Mouse (Mus musculus) common myeloid progenitor, adult 5-6 weeks (primary cell): ENCODE measurements around the gene Ehmt2. TPM values are rescaled to one million over a fixed set of nuclear protein-coding genes. Genes with fewer than 3 reads are reported as not detected.
"Not testable (repeated sequence)": the region's sequence is repeated elsewhere in the genome, so short reads cannot be mapped to it uniquely, and the experiment has no call there.

Experiments
- ATAC-seq: replicated peaks from 2 replicates; pipeline ENCODE4 v1.8.0; 2016; ENCODE audit warnings: low read depth, mild to moderate bottlenecking, moderate TSS enrichment, inconsistent platforms; ENCODE audit not compliant: poor library complexity, severe bottlenecking
- total RNA-seq: library from RNA; stranded (forward); fragments of 200-1000, 187-1606 nt; gene quantifications from 2 replicates; pipeline ENCODE4 v1.2.3, GENCODE M21; 2017

Ehmt2 gene
- total RNA-seq, 1 experiment from 2014 or later = 107 TPM

GRCm38 (mm10) chr17:34890074-34890743 is 8.1 kb upstream of the Ehmt2 start:
- no peak for ATAC-seq

GRCm38 (mm10) chr17:34891377-34891776 is 6.9 kb upstream of the Ehmt2 start:
- no peak for ATAC-seq

GRCm38 (mm10) chr17:34893072-34893824 is 5.0 kb upstream of the Ehmt2 start:
- ATAC-seq = no peak

- ATAC-seq = peak; percentile 57
These were observed 4.1 kb upstream of the Ehmt2 start for GRCm38 (mm10) chr17:34894074-34894597.

GRCm38 (mm10) chr17:34894801-34895530 is 3.3 kb upstream of the Ehmt2 start:
- ATAC-seq = no peak

- no peak for ATAC-seq
These were observed 2.5 kb upstream of the Ehmt2 start for GRCm38 (mm10) chr17:34895724-34896123.

- no peak for ATAC-seq
These were observed 1.9 kb upstream of the Ehmt2 start for GRCm38 (mm10) chr17:34896366-34896765.

GRCm38 (mm10) chr17:34897373-34898159 is 703 bp upstream of the Ehmt2 start:
- 0 out of 2 replicates have a peak, but pooled peaks have one; percentile 13 for ATAC-seq

- ATAC-seq = no peak
These were observed 410 bp downstream of the Ehmt2 start for GRCm38 (mm10) chr17:34898706-34899052.

GRCm38 (mm10) chr17:34899053-34899889 is 1.0 kb downstream of the Ehmt2 start:
- ATAC-seq = peak; percentile 16; the same call in 1 of the 2 replicates

GRCm38 (mm10) chr17:34899890-34900243 is 1.6 kb downstream of the Ehmt2 start:
- ATAC-seq = peak; percentile 15; the same call in 1 of the 2 replicates

- ATAC-seq = not testable (repeated sequence)
These were observed 2.6 kb downstream of the Ehmt2 start for GRCm38 (mm10) chr17:34900826-34901225.

GRCm38 (mm10) chr17:34901948-34902347 is 3.7 kb downstream of the Ehmt2 start:
- not testable (repeated sequence) for ATAC-seq

- ATAC-seq = no peak
These were observed 4.6 kb downstream of the Ehmt2 start for GRCm38 (mm10) chr17:34902895-34903294.

GRCm38 (mm10) chr17:34910982-34911381 is 12.7 kb downstream of the Ehmt2 start:
- ATAC-seq = no peak

GRCm38 (mm10) chr17:34911945-34912351 is 13.7 kb downstream of the Ehmt2 start:
- ATAC-seq = peak; percentile 68

GRCm38 (mm10) chr17:34913930-34914665 is 15.8 kb downstream of the Ehmt2 start, which contains the start of gene Slc44a4:
Gene Slc44a4 (plus strand): TSS chr17:34914466.
- no peak for ATAC-seq

GRCm38 (mm10) chr17:34915410-34915831 is 17.2 kb downstream of the Ehmt2 start:
- ATAC-seq = peak; percentile 45
